Mouse (Mus musculus): Measurements from ENCODE around the gene Nop56.

GRCm38 (mm10) chr2:130260822-130261221, 13.4 kb upstream of the Nop56 start:
- no peak for TF ChIP-seq POLR2A (IDR thresholded peaks at IDR 0.05; ENCODE audit: extremely low read depth, insufficient read depth, low read length)
- no peak for TF ChIP-seq CTCF (IDR thresholded peaks at IDR 0.05; ENCODE audit: extremely low read depth, insufficient read depth, low read length)

All from cortical plate, adult 2 months (tissue).